Mouse (Mus musculus) heart, embryonic 15.5 days (tissue): Measurements from ENCODE around the gene St6gal2. TPM values are rescaled to one million over a fixed set of nuclear protein-coding genes. Genes with fewer than 3 reads are reported as not detected.

Source experiments
- ATAC-seq: fragments of 200-750 bp; cut with Nextera tagmentation; replicated peaks from 2 replicates; pipeline ENCODE4 v1.8.0; 2017; ENCODE audit warnings: low read depth, moderate TSS enrichment; ENCODE audit not compliant: insufficient number of reproducible peaks, insufficient read depth, low FRiP score
- H3K27ac ChIP-seq: fragments of 300-500 bp; sonication (generic); 2 replicates; pipeline ENCODE4 v1.5.1; 2015; ENCODE audit warnings: mild to moderate bottlenecking, inconsistent platforms
- H3K27me3 ChIP-seq: fragments of 300-500 bp; sonication (generic); 2 replicates; pipeline ENCODE4 v1.6.1; 2015; ENCODE audit warnings: inconsistent platforms
- H3K36me3 ChIP-seq: fragments of 300-500 bp; sonication (generic); 2 replicates; pipeline ENCODE4 v1.6.1; 2015; ENCODE audit warnings: mild to moderate bottlenecking, inconsistent platforms
- H3K4me1 ChIP-seq: fragments of 300-500 bp; sonication (generic); replicated peaks from 2 replicates; pipeline ENCODE4 v1.6.1; 2015; ENCODE audit warnings: inconsistent platforms
- H3K4me2 ChIP-seq: fragments of 300-500 bp; sonication (generic); 2 replicates; pipeline ENCODE4 v1.6.1; 2015; ENCODE audit warnings: inconsistent platforms, mild to moderate bottlenecking, moderate library complexity
- H3K4me3 ChIP-seq: fragments of 300-500 bp; sonication (generic); 2 replicates; pipeline ENCODE4 v1.5.1; 2015; ENCODE audit warnings: mild to moderate bottlenecking, inconsistent platforms
- H3K9ac ChIP-seq: fragments of 300-500 bp; sonication (generic); 2 replicates; pipeline ENCODE4 v1.6.1; 2015; ENCODE audit warnings: mild to moderate bottlenecking, inconsistent platforms
- H3K9me3 ChIP-seq: fragments of 300-500 bp; sonication (generic); replicated peaks from 2 replicates; pipeline ENCODE4 v1.6.1; 2016; ENCODE audit warnings: inconsistent platforms
- WGBS: fragments of 180-500 bp; shearing (Covaris S2); methylation state at CpG from one replicate; pipeline ENCODE4 v1.1.7; 2015; ENCODE audit warnings: mixed read lengths; 5-methylcytosine and 5-hydroxymethylcytosine counted together
- polyA plus RNA-seq: library from polyadenylated mRNA; unstranded; fragments of >200 nt; fragmentation: Nextera tagmentation; extraction: Ambion mirVana; gene quantifications from 2 replicates; pipeline ENCODE4 v1.2.1, GENCODE M21; 2015

St6gal2 gene
- polyA plus RNA-seq, 1 experiment from 2014 or later, result 0.05 TPM

DNA sequence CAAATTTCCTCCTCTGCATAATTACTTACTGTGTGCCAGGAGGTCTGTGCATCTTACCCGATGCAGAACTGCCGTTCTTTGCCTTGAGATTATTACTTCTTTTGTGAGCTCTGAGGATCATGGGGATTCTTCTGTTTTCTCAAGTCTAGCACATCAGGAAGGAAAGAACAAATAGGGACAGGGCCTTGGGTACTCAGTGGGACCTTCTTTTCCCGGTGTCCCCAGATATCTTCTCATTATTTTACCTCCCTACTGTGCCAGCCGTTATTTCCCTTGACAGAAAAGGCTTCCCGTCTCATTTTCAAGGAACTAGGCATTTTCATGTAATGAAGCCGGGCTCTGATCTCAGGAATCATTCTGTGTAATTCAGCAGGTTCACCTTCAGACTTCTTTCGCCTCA is 34.2 kb downstream of the St6gal2 start:
- no peak overlapping the region for H3K4me2 ChIP-seq

DNA sequence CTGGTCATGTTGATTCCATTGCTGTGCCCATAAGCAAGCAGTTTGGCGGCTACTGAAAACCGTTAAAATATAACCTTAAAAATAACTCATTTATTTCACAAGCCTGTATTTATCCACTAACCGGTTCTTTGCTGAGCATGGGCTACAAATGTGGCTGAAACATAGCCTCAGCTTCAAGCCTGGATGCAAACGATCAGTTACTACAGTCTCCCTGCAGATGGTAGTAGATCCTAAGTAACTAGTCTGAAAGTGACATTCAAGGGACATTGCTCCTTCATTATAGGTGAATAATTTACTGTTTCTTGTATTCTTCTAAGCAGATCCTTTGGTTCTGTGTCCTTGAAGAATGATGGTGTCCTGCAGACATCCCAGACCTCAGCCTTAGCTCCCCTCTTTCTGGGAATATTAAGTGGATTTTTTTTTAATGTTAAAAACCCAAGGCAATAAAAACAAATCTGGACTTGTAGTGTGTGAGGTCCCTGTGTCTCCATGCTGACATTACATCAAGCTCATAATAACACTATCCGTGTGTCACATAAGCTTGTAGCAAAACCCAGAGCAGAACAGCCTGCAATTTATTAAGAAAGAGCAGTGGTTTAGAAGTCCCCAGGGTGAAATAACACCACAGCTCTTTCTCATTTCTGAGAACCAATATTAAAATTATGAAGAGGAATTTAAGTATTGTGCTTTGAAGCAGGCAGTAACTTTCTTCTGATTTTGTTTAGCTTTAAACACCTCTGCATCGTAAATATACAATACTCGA is 39.1 kb downstream of the St6gal2 start:
- no peak overlapping the region for H3K4me2 ChIP-seq
- no peak overlapping the region for H3K9ac ChIP-seq
- 80% methylated on average over 7 of the region's 7 CpGs for WGBS
- H3K4me3 ChIP-seq, result no peak overlapping the region
- H3K27ac ChIP-seq, result no peak overlapping the region
- H3K4me1 ChIP-seq, result no peaks in the 10 kb centered on the region
- H3K9me3 ChIP-seq, result no peaks in the 10 kb centered on the region
- no peaks in the 10 kb centered on the region for H3K27me3 ChIP-seq
- no peak for ATAC-seq
- no peaks in the 10 kb centered on the region for H3K36me3 ChIP-seq

More for the DNA sequence above, 34.2 kb downstream of the St6gal2 start:
- Histone ChIP-seq H3K27me3 (no peaks in the 10 kb centered on the region), H3K9ac (no peak overlapping the region), H3K9me3 (no peaks in the 10 kb centered on the region), H3K4me3 (no peak overlapping the region), H3K4me1 (no peaks in the 10 kb centered on the region), H3K36me3 (no peaks in the 10 kb centered on the region), H3K27ac (no peak overlapping the region)
- 76% methylated on average over 7 of the region's 7 CpGs for WGBS
- no peak for ATAC-seq

DNA sequence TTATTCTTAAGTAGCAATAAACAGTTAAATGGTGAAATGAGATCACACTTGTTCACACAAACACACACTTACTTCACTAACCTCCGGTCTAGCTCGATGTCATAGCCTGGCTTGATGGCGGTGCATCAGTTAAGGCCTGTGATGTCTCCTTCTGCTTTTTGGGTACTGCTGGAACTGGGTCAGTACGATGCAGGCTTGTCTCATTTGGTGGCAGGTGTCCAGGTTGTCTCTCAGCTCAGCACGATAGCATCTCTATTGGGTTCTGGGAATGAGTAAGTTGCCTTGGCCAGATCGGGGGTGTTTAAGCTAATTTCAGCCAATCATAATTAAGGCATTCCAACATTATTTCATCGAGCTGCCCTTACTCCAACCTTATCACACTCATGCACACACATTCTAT is 86.7 kb downstream of the St6gal2 start:
- no peak overlapping the region for H3K4me2 ChIP-seq
- no peak for ATAC-seq
- 82% methylated on average over 7 of the region's 7 CpGs for WGBS
- no peaks in the 10 kb centered on the region for H3K4me1 ChIP-seq
- H3K9ac ChIP-seq, result no peak overlapping the region
- no peaks in the 10 kb centered on the region for H3K27me3 ChIP-seq
- no peak overlapping the region for H3K27ac ChIP-seq
- H3K9me3 ChIP-seq, result no peaks in the 10 kb centered on the region
- no peak overlapping the region for H3K4me3 ChIP-seq
- no peaks in the 10 kb centered on the region for H3K36me3 ChIP-seq

DNA sequence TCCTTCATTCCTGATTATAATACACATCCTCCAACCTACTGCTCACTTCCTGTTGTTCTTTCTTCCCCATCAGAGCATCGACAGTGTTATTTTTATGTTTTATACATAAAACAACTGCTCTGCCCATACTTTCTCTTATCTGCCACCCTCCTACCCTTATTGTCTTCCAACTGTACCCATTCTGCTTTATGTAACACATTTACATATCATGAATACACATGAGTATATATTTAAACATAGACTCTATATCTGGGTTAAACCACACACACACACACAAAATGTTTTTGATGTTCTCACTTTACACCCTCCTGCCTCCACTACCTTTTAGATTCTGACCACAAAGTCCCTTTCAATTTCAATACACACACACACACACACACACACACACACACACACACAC is 103.3 kb downstream of the St6gal2 start:
- ATAC-seq, result no peak
- no peaks in the 10 kb centered on the region for H3K4me1 ChIP-seq
- H3K4me2 ChIP-seq, result no peak overlapping the region
- no peak overlapping the region for H3K9ac ChIP-seq
- WGBS, result 62% methylated on average over 1 of the region's 1 CpGs
- no peaks in the 10 kb centered on the region for H3K36me3 ChIP-seq
- H3K9me3 ChIP-seq, result no peaks in the 10 kb centered on the region
- no peaks in the 10 kb centered on the region for H3K27me3 ChIP-seq
- no peak overlapping the region for H3K4me3 ChIP-seq
- H3K27ac ChIP-seq, result no peak overlapping the region

DNA sequence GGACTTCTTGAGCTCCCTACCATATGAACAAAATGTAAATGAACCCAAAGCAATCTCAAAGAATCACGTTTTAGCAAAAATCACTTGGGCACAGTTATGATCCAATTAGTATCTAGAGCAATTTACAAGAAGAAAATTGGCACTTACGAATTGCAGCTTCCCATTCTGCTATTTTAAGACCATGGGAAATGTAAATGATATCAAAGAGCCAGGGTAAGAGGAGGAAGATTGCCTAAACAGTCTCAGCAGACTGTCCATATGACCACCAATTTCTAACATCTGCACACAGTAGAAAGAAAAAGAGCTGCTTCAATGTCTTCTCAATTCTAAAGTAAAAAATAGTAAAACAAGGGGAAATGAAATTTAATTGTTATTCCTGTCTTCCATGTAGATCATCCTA is 116.6 kb downstream of the St6gal2 start:
- no peaks in the 10 kb centered on the region for H3K4me1 ChIP-seq
- 49% methylated on average over 2 of the region's 2 CpGs for WGBS
- H3K27ac ChIP-seq, result no peak overlapping the region
- H3K4me3 ChIP-seq, result no peak overlapping the region
- H3K4me2 ChIP-seq, result no peak overlapping the region
- no peaks in the 10 kb centered on the region for H3K9me3 ChIP-seq
- H3K27me3 ChIP-seq, result no peaks in the 10 kb centered on the region
- H3K9ac ChIP-seq, result no peak overlapping the region
- no peak for ATAC-seq
- no peaks in the 10 kb centered on the region for H3K36me3 ChIP-seq

Other genes with a start within 250 kb of the St6gal2 start
- not detected in 2 replicates for gene Vmn2r118, start 179.8 kb downstream of the St6gal2 start, polyA plus RNA-seq